Mouse (Mus musculus) common myeloid progenitor, adult 5-6 weeks (primary cell): ENCODE results near the gene Vwa8. TPM values are rescaled to one million over a fixed set of nuclear protein-coding genes. Genes with fewer than 3 reads are reported as not detected.

Source experiments
- ATAC-seq: replicated peaks from 2 replicates; pipeline ENCODE4 v1.8.0; 2016; ENCODE audit warnings: low read depth, mild to moderate bottlenecking, moderate TSS enrichment, inconsistent platforms; ENCODE audit not compliant: poor library complexity, severe bottlenecking
- total RNA-seq: library from RNA; stranded (forward); fragments of 200-1000, 187-1606 nt; gene quantifications from 2 replicates; pipeline ENCODE4 v1.2.3, GENCODE M21; 2017

The Vwa8 gene
- total RNA-seq, 1 experiment from 2014 or later, result 23.5 TPM

GRCm38 (mm10) chr14:79065636-79066035 is 216.8 kb downstream of the Vwa8 start:
- no peak for ATAC-seq

GRCm38 (mm10) chr14:79069515-79069914 is 220.7 kb downstream of the Vwa8 start:
- ATAC-seq, result no peak

- ATAC-seq, result no peak
Measured at GRCm38 (mm10) chr14:79074786-79075185, 225.9 kb downstream of the Vwa8 start.

- no peak for ATAC-seq
Measured at GRCm38 (mm10) chr14:79076560-79077300, 227.9 kb downstream of the Vwa8 start.

- ATAC-seq, result no peak
Measured at GRCm38 (mm10) chr14:79083573-79083972, 234.7 kb downstream of the Vwa8 start.

GRCm38 (mm10) chr14:79086006-79086405 is 237.2 kb downstream of the Vwa8 start:
- no peak for ATAC-seq

- ATAC-seq, result peak; percentile 93
Measured at GRCm38 (mm10) chr14:79089464-79089863, 240.6 kb downstream of the Vwa8 start.

- ATAC-seq, result no peak
Measured at GRCm38 (mm10) chr14:79097181-79097580, 248.3 kb downstream of the Vwa8 start.

GRCm38 (mm10) chr14:79106655-79107515 is 258.0 kb downstream of the Vwa8 start:
- ATAC-seq, result peak; percentile 97

- no peak for ATAC-seq
Measured at GRCm38 (mm10) chr14:79109375-79109774, 260.5 kb downstream of the Vwa8 start.

GRCm38 (mm10) chr14:79110012-79110411 is 261.2 kb downstream of the Vwa8 start:
- no peak for ATAC-seq

GRCm38 (mm10) chr14:79112050-79112449 is 263.2 kb downstream of the Vwa8 start:
- no peak for ATAC-seq

GRCm38 (mm10) chr14:79114526-79115383 is 265.9 kb downstream of the Vwa8 start:
- ATAC-seq, result no peak

GRCm38 (mm10) chr14:79118457-79118856 is 269.6 kb downstream of the Vwa8 start:
- 0 out of 2 replicates have a peak, but pooled peaks have one; percentile 34 for ATAC-seq

GRCm38 (mm10) chr14:79119354-79119753 is 270.5 kb downstream of the Vwa8 start:
- ATAC-seq, result no peak

- ATAC-seq, result no peak
Measured at GRCm38 (mm10) chr14:79120681-79121080, 271.8 kb downstream of the Vwa8 start.

GRCm38 (mm10) chr14:79123466-79123865 is 274.6 kb downstream of the Vwa8 start:
- ATAC-seq, result peak; percentile 86

GRCm38 (mm10) chr14:79124643-79125042 is 275.8 kb downstream of the Vwa8 start:
- peak; percentile 43; the same call in 1 of the 2 replicates for ATAC-seq

GRCm38 (mm10) chr14:79126176-79126575 is 277.3 kb downstream of the Vwa8 start:
- ATAC-seq, result no peak

GRCm38 (mm10) chr14:79134891-79135334 is 286.1 kb downstream of the Vwa8 start:
- no peak for ATAC-seq
